Mouse (Mus musculus) small intestine, adult 2 months (tissue): ENCODE measurements around the gene Cfap74. TPM values are rescaled to one million over a fixed set of nuclear protein-coding genes. Genes with fewer than 3 reads are reported as not detected.

Source experiments
- H3K27ac ChIP-seq: fragments of 200-500 bp; 2 replicates; pipeline ENCODE4 v1.5.1; 2012; ENCODE audit warnings: low read depth, low read length, control low read depth, inconsistent platforms; ENCODE audit not compliant: insufficient read depth
- H3K27me3 ChIP-seq: fragments of 200-500 bp; 2 replicates; pipeline ENCODE4 v1.6.1; 2012; ENCODE audit warnings: mild to moderate bottlenecking, moderate library complexity, low read length, inconsistent platforms; ENCODE audit not compliant: control insufficient read depth, insufficient read depth
- H3K36me3 ChIP-seq: fragments of 200-500 bp; 2 replicates; pipeline ENCODE4 v1.6.1; 2012; ENCODE audit warnings: mild to moderate bottlenecking, low read length, control low read depth, inconsistent platforms; ENCODE audit not compliant: control insufficient read depth, insufficient read depth
- H3K4me1 ChIP-seq: fragments of 200-500 bp; 2 replicates; pipeline ENCODE4 v1.6.1; 2012; ENCODE audit warnings: low read length, inconsistent platforms, mixed read lengths; ENCODE audit not compliant: control insufficient read depth, insufficient read depth, insufficient read length
- H3K4me3 ChIP-seq: fragments of 200-500 bp; 2 replicates; pipeline ENCODE4 v1.5.1; 2012; ENCODE audit warnings: low read depth, mild to moderate bottlenecking, control low read depth, inconsistent platforms, low read length, moderate library complexity
- CTCF ChIP-seq: fragments of 200-500 bp; IDR thresholded peaks from 2 replicates; pipeline ENCODE4 v1.5.1; 2012; ENCODE audit warnings: low read depth, mild to moderate bottlenecking, control low read depth, inconsistent platforms, low read length, moderate library complexity, mixed read lengths; ENCODE audit not compliant: insufficient replicate concordance, insufficient read length; ENCODE audit errors: extremely low read depth
- POLR2A ChIP-seq: fragments of 200-500 bp; IDR thresholded peaks from 2 replicates; pipeline ENCODE4 v1.6.1; 2012; ENCODE audit warnings: low read depth, mild to moderate bottlenecking, control low read depth, inconsistent platforms, low read length, moderate library complexity
- WGBS: fragments of 180-500 bp; shearing (Covaris S2); methylation state at CpG from one replicate; pipeline ENCODE4 v1.1.7; 2018; 5-methylcytosine and 5-hydroxymethylcytosine counted together
- polyA plus RNA-seq: library from polyadenylated mRNA; depleted of rRNA; stranded (reverse); fragments of >200 nt; gene quantifications from 2 replicates; pipeline ENCODE4 v1.2.3, GENCODE M21; 2012

Gene Cfap74
- polyA plus RNA-seq, 1 experiment, result 1.4 TPM

DNA sequence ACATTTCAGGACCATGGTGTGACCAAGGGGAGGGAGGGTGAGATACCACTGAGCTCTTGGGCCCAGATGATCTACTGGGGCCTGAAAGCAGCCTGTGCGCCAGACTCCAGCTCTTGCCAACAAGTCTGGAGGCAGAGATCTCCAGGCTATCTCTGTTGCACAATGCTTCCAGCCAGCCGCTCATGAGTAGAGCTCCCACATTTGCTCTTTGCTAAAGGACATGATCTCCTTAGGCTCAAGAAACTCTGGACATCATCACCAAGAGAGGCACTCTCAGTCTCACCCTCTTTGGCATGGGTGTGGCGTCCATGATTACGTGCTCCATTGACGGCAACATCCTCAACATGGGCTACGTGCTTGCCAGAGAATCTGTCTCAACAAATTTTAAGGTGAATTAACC is 54.6 kb downstream of the Cfap74 start:
- H3K36me3 ChIP-seq, result no peaks in the 10 kb centered on the region
- H3K4me1 ChIP-seq, result no peaks in the 10 kb centered on the region
- no peak overlapping the region for H3K4me3 ChIP-seq
- H3K27ac ChIP-seq, result no peak overlapping the region
- TF ChIP-seq POLR2A (no peak), CTCF (no peak)
- H3K27me3 ChIP-seq, result no peaks in the 10 kb centered on the region
- 74% methylated on average over 6 of the region's 6 CpGs for WGBS

DNA sequence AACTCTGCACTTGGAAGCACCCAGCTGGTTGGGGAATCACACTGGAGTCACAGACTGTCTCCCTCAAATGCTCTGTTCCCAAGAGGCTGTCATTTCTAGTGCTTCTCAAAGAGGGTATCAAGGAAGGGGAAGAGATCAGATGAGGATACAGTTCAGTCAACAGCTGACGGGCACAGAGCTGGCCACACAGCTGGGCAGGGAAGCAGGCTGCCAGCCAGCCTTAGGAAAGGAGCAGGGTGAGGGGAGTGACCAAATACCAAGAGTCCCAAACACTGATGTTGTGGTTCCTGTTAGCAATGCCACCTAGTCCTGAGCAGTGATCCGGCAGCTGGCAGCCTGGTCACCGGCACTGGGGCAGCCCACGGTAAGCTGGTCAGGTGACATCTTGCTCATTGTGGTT is 55.1 kb downstream of the Cfap74 start:
- TF ChIP-seq POLR2A, result no peak
- no peak for TF ChIP-seq CTCF
- no peaks in the 10 kb centered on the region for H3K27me3 ChIP-seq
- peaks cover 2% of the 10 kb centered on the region for H3K4me1 ChIP-seq
- no peaks in the 10 kb centered on the region for H3K36me3 ChIP-seq
- no peak overlapping the region for H3K4me3 ChIP-seq
- WGBS, result 74% methylated on average over 4 of the region's 4 CpGs
- H3K27ac ChIP-seq, result no peak overlapping the region

DNA sequence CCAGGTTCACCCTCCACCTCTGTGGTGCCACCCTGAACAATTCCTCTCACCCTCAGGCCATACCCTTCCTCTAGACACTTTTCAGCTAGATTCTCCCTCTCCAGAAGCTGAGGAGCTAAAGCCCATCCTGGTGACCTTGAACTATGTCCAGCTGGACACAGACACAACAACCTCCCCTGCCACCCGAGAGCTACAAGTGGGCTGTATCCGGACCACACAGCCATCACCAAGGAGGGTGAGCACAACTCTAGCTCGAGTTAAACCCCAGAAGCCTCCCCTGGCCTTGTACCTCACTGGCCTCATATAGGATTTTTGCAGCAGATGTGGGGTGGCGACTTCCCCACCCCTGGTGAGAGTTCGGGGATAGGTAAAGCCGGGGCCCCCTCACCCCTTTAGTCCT is 56.6 kb downstream of the Cfap74 start:
- H3K4me1 ChIP-seq, result peaks cover 5% of the 10 kb centered on the region
- no peak overlapping the region for H3K4me3 ChIP-seq
- no peak overlapping the region for H3K27ac ChIP-seq
- WGBS, result 63% methylated on average over 6 of the region's 6 CpGs
- H3K36me3 ChIP-seq, result no peaks in the 10 kb centered on the region
- TF ChIP-seq CTCF (no peak), POLR2A (no peak)
- no peaks in the 10 kb centered on the region for H3K27me3 ChIP-seq

DNA sequence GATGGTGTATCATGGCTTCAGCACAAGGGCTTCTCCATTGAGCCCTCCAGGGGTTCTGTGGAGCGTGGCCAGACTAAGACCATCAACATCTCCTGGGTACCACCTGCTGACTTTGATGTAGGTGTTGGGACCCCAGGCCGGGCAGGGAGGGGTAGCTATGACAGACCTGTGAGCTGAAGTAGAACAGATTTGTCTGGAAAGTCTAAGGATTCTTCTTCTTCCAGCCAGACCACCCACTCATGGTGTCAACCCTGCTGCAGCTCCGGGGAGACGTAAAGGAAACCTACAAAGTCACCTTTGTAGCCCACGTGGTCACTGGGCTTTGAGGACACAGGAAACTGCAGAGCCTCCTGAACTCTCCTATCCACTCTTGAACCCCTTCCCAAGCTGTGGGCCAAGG is 57.1 kb downstream of the Cfap74 start:
- Histone ChIP-seq H3K36me3 (no peaks in the 10 kb centered on the region), H3K27me3 (no peaks in the 10 kb centered on the region), H3K27ac (no peak overlapping the region), H3K4me3 (no peak overlapping the region), H3K4me1 (peaks cover 5% of the 10 kb centered on the region)
- WGBS, result 86% methylated on average over 5 of the region's 5 CpGs
- TF ChIP-seq POLR2A (no peak), CTCF (no peak)

DNA sequence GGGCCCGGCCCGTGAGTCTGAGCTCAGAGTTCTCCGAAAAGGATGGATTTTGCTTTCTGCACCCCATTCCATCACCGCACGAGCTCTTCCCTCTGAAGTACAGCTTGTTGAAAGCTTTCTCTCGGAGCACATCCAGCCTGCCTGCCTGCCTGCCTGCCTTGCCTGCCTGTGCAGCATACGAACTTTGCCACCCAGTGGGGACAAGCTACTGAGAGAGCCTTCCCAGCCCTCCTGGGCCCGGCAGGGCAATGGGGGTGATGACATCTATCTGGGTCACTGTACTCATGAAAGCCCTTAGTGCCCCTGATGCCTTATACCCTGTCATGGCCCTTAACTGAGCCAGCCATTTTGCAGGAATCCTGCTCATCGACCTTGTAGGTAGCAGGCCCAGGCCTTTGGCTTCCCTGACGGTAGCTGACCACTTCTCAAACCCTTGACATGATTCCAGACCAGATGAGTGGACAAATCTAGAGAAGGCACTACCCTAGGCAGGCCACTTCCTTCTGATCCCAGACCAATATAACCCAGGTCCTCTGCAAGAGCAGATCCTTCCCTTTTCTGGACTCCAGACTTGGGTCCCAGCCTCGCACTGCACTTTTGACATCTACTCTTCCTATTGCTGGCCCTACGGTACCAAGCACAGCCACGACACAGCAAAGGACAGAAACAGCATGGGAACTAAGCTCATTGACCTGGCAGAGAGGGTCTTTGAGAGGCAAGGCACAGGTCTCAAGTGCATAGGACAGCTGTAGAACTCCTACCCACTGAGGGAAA is 58.4 kb downstream of the Cfap74 start:
- H3K4me1 ChIP-seq, result peaks cover 5% of the 10 kb centered on the region
- H3K36me3 ChIP-seq, result no peaks in the 10 kb centered on the region
- H3K27me3 ChIP-seq, result no peaks in the 10 kb centered on the region
- no peak overlapping the region for H3K4me3 ChIP-seq
- 86% methylated on average over 13 of the region's 13 CpGs for WGBS
- TF ChIP-seq POLR2A, result no peak
- no peak overlapping the region for H3K27ac ChIP-seq

DNA sequence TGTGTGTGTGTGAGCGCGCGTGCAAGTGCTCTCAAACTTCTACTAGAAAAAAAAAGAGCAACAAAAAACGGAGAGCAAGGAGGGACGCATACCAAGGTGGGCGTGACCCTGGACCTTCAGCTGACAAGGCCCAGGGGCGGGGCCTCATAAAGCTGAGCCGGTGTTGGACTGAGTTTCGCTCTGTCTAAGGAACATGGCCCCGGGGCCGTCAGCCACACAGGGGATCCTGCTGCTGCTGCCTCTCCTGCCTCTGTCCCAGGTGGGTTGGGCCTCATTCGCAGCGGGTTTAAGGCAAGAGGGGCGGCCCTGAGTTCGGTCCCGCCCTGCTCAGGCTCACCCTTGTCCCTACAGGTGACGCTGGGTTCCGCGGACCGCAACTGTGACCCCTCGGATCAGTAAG is 60.0 kb downstream of the Cfap74 start, which contains the start of gene Tmem52:
Tmem52 (plus strand) TSS at position 163 of the 400 bp plus-strand sequence.
- Histone ChIP-seq H3K27me3 (no peaks in the 10 kb centered on the region), H3K27ac (no peak within 1 kb of the TSS), H3K4me1 (peaks cover 10% of the 10 kb centered on the region), H3K4me3 (peak within 1 kb of the TSS; percentile 51), H3K36me3 (no peaks in the 10 kb centered on the region)
- WGBS, result 5% methylated on average over 21 of the region's 21 CpGs
- TF ChIP-seq CTCF (no peak), POLR2A (no peak)

DNA sequence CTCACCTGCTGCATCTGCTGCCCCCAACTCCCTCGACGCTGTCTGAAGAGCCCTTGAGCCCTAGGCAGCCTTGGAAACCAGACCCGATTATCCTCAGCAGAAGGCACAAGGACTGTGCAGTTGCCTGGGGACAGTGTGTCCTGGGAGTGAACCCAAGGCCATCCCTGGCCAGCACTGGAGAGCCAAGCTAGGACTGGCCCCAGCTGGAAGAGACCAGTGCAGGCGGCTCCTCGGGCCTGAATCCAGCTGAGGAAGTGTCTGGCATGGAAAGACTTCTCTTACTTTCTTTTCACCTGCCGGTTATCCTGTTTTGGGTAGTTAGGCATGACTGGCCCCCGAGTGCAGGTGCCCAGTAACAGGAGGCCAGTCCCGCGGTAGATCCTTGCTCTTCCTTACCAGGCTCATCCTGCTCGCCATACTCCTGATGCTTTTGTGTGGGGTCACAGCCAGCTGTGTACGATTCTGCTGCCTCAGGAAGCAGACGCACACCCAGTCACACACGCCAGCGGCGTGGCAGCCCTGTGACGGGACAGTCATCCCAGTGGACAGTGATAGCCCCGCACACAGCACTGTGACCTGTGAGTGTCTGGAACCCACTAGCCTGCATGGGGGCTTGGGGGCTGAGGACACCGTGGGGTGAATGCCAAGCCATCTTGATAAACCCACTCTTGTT is 60.7 kb downstream of the Cfap74 start:
- H3K4me3 ChIP-seq, result peak overlapping the region; percentile 51
- TF ChIP-seq CTCF (no peak), POLR2A (no peak)
- no peaks in the 10 kb centered on the region for H3K27me3 ChIP-seq
- no peak overlapping the region for H3K27ac ChIP-seq
- peaks cover 10% of the 10 kb centered on the region for H3K4me1 ChIP-seq
- WGBS, result 86% methylated on average over 18 of the region's 18 CpGs
- no peaks in the 10 kb centered on the region for H3K36me3 ChIP-seq
